Mouse (Mus musculus) left cerebral cortex, adult 9 months (tissue): Measurements from ENCODE around the gene Gm45837.

Experiments
- DNase-seq, 2 experiments: peaks; one replicate each; pipeline ENCODE4 v3.0.0; 2022; ENCODE audit warnings: low spot score in 2 of 2

Gm45837 gene

DNA sequence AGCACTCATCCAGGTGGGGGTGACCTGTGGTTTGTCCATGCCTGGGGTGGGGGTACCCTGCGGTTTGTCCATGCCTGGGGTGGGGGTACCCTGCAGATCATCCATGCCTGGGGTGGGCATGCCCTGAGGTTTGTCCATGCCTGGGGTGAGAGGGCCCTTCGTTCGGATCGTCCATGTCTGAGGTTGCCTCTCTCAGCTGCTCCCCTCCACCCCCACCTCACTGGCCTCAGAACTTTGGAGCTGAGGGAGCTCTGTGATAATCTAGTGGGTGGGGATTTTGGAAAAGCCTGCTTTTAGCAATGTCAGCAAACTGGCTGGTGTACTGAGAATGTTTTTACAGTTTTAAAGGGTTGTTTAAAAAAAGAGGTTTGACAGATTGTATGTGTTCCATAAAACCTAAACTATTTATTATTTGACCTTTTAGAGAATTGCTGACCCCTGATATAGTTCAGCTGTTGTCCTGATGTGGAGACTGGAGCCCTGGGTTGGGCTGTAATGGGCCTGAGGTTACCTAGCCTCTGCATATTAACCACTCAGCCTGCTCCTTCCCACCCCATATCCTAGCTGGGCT, 18.7 kb upstream of the Gm45837 start:
- DNase-seq, result no peak

DNA sequence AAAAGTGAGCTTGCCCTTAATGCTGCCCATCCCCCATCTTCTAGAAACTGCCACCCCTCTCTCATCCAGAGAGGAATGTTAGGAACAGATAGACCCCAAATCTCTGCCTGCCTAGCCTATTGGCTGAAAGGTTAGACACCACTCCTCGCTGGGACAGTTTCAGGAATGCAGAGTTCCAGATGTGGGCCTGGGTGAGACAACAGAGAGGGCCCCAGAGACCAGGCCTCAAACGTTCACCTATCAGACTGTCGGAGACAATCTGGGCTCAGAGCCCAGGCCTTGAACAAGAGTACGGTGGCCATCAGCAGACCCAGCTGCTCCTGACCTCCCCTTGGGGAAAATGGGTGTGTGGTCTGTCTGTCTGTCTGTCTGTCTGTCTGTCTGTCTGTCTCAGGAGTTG, 17.7 kb upstream of the Gm45837 start:
- DNase-seq, result no peak

DNA sequence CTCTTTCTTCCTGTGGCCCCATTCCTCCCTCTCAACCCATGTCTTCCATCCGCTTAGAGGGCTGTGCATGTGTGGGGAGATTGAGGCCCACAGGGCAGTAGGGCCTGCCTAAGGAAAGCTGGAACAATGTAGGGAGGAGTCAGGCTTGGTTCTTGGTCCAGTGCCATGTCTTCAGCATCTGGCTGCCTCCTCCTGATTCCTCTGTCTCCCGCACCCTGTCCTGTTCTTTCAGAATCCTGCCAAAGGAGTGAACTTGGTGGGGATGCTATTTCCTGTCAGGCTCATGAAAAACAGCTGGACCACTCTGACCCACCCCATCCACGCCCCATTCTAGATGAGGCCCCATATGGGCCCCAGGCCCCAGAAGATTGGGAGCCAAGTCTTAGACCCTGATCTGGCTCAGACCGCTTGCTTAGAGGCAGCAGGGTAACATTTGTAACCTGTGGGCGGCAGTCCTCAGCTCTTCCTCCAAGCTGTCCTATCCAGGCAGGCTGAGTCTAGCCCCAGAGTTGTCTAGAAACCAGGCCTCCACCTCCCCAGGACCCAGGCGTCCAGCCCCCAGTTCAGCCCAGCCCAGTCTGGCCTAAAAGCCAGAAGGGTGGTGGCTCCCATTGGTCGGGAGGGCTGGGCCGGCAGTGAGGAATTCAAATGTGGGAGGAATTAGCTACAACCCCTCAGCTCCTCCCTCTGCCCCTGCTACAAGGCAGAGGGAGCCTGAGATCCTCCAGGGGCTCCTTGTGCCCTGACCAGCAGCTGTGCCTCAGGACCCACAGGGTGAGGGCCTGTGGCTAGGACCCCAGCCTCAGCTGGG, 16.8 kb upstream of the Gm45837 start:
- no peak for DNase-seq

DNA sequence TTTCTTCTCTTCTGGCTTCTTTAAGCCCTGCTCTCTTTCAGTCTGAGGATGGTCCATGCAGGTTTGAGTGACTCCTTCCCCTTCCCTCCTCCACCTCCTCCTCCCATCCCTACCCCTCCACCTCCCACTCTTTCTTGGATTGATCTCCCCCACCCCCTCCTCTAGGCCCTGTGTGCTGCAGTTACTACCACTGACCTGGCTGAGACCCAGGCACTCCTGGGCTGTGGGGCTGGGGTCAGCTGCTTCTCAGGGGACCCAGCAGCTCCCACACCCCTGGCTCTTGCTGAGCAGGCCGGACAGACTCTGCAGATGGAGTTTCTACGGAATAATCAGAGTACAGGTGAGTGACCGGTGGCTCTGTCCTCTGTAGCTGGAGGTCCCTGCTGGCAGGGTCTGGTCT, 16.1 kb upstream of the Gm45837 start:
- DNase-seq, result no peak

DNA sequence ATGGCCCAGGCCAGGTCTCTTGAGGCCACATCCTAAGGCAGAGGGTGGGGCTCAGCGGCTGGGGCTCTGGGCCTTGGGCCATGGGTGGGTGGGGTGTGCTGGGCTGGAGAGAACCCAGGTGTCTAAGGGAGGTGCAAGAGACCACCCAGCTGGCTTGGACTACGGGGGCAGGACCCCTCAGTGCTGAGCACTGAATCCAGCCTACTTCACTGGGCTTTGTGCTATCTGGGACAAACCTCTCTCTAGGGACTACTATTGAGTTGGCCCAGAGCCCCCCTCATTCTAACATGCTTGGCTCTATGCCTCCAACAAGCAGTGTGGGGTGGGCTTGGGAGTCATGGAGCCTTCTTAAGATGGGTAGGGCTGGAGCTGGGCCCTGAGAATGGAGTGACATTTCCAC, 15.2 kb upstream of the Gm45837 start:
- no peak for DNase-seq

DNA sequence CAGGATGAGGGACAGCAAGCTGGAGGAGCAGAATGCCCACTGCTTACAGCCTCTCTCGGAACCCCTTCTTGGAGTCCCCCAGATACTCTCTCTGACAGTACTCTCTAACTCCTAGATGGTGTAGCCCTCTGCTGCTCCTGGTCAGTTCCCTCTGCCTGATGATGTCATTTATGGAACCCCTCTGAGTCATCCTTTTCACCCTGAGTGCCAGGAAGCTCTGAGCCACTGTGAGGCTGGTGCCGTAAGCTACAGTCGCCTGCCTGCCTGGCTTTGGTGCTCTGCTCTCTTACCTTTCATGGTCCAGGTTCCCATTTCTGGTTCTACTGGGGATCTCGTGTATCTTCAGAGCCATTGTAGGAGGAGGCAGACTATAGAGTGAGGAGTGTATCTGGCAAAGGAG, 13.5 kb upstream of the Gm45837 start:
- no peak for DNase-seq

DNA sequence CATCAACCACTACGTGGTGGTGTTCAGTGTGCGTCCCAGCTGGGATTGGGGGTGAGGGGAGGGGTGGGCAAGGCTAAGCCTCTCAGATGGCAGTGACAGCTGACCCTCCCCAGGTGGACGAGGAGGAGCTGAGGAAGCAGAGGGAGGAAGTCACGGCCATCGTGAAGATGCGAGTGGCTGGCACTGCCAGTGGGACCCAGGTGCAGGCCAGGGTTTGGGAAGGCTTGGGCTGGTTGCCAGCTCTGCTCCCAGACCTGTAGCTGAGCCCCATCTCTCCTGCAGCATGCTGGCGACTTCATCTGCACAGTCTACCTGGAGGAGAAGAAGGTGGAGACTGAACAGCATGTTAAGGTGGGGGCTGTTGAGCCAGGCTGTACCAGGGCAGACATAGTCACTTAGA, 9.2 kb upstream of the Gm45837 start:
- DNase-seq, result no peak

DNA sequence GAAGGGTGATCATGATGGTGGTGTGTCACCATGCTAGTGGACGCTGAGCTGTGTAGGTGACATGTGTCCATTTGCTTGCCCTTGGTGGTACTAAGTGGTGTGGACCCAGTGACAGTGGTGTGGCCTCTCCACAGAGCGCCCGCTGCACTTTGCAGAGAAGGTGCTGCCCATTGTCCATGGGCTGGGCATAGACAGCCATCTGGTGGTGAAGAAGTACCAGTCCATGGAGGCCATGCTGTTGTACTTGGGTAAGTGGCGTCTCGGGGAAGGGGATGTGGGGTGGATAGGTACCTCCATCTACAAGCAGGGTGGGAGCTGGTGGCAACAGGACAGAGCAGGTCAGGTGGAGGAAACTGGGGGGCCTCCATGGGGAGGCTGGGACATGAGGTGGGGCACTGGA, 6.9 kb upstream of the Gm45837 start:
- DNase-seq, result no peak

DNA sequence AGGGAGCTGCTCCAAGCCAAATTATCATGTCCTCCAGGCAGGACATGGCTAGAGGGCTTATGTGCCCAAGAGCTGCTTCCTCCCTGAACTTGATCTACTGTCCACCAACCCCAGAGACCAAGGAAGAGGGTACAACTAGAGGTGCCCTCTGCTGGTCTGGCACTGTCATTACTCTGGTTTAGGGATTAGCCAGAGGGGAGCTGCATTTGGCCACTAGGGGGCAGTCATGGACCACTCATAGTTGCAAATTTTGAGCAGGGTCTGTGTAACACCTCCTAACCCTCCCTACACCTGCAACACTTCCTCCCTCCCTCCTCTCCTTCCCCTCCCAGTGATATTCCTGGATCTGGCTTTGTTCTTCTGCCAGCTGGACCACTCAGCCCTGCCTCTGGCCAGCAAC, 2.1 kb downstream of the Gm45837 start:
- peak in 1 of 2 experiments; percentile 92 for DNase-seq

DNA sequence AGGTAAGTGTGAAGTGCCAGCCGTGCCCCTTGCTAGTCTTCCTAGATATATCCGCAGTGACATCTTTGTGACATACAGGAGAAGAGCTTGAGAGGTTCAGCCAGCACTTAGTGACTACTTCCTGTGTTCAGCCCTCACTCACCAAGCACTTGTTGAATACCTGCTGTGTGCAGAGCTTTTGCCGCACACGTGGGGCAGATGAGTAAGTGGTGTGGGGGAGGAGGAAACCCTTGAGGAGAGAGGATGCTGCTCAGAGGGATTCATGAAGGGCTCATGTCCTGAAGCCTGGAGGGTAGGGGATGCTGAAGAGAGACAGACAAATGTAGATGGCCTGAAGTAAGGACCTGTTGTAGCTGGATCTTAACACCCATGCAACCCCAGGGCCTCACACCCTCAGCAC, 3.5 kb downstream of the Gm45837 start:
- DNase-seq, result peak in 1 of 2 experiments; percentile 45

DNA sequence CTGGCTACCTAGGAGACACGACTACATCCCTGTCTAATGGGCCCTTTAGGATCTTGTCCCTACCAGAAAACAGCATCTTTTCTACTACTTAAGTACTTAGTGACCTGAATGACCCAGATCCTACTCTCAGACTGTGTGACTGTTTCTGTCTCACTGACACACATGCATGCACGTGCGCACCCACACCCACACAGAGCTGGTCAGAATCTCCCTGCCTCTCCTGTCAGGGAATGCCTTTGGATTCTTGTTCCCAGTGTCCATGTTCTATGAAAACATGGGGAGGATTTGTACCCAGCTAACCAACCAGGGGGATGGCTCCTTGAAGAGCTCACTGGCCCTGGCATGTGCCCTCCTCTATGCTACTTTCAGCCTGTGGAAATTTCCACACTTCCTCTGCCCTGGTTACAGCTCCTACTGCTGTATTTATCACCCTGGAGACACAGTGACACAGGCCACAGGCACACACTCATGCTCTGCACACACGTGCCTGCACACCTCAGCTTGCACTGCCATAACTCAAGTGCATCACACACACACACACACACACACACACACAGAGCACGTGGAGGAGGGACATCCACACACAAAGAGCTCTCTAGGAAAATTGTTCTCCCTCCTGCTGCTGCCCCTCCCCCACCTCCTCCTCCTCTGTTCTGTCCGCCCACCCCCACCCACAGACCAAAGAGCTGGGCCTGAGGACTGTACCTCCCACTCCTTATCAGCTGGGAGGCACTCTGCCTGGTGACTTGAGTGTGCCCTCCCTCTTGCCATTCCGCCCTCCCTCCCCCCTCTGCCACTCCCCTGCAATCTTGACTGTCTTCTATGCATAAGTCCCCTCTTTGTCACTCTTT, 4.2 kb downstream of the Gm45837 start:
- peak; percentile 40 to 64 for DNase-seq

DNA sequence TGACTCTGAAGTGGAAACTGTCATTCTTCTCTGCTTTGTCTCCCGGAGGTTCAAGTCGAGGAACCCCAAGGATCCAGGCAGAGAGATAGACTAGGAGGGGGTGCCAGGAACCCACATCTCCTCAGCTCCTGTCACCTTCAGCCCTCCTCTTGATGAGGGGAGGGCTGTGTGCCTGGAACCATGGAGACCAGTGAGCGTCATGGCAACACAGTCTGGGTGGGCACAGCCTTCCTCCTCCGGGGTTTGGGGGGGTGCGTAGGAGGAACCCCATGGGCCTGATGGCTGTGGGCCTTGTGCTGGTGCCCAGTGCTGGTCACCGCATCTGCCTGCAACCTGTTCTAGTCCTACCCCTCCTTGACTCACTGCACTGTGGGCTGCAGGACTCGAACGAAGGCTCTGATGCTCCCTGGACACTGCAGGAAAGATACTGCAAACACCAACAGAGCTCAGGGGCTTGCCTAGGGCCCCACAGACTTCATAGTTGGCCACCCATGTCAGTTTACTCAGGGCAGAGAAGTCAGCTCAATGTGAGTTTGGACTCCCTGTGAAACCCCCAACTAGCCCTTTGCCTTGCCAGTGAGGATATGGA, 4.9 kb downstream of the Gm45837 start:
- DNase-seq, result no peak

DNA sequence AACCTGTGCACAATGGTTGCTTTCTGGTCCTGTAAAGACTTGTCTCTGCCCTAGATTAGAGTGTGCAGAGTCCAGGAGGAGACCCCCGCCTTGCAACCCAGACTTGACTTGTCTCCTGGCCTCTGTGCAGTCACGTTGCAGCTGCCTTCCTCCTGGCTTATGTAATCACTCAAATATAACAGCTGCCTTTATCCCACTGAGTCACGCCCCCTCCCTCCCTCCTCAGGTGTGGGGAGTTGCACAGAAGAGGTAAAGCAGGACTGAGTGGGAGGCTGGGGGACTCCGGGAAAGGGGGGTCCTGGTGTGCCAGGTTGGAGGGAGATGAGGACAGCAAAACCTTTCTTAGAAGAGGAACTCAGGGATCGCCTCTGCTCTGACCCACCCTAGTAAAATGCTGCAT, 5.7 kb downstream of the Gm45837 start:
- no peak for DNase-seq

DNA sequence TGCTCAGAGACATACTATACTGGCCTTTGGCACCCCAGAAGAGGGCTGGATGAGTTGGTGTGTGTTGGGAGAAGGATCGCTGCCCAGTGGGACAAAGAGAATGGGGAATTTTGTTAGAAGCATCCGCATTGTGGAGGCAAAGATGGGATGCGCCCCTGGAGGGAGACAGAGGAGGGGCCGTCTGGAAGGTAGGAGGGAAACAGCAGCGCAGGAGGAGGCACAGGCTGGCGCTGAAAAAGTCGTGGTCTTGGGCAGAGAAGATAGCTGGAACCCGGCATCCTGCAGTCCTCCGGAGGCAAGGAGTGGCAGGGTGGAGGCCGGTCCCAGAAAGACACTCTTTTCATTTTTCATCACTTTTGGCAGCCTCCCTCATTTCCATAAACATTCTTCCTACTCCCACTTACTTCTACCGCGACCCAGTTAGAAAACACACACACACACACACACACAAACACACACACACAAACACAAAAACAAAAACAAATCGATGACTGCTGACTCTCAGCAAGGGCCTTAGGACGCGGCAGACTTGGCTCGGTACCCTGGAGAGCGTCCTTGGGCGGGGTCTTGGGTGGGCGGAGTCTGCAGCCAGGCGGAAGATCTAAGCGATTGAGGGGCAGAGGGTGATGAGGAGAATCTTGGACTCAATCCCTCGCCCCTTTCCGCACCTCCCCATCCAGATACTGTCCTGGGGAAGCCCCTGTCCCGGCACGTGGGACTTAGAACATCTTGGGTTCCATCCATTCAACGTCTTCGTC, 8.5 kb downstream of the Gm45837 start:
- DNase-seq, result peak in 1 of 2 experiments; percentile 51

DNA sequence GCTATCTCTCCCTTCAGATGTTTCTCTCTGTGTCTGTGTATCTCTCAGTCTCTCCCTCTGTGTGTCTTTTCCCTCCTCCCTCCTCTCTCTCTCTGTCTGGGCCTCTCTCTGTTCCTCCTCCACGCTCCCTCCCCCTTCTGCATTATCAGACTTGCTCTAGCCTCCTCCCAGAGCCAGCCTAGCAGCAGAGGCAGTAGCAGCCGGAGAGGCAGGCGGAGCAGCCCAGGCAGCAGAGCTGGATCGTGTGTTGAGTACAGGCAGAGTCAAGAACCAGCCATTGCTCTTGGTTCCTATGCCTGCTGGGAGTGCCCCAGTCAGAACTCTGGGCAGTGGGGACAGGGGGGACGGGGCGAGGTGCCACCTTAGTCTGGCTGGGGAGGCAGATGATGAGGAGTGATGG, 10.8 kb downstream of the Gm45837 start, which contains the start of gene Pde2a:
Gene Pde2a (plus strand): TSS at position 163 of the 400 bp plus-strand sequence.
- peak; percentile 78 to 88 for DNase-seq

DNA sequence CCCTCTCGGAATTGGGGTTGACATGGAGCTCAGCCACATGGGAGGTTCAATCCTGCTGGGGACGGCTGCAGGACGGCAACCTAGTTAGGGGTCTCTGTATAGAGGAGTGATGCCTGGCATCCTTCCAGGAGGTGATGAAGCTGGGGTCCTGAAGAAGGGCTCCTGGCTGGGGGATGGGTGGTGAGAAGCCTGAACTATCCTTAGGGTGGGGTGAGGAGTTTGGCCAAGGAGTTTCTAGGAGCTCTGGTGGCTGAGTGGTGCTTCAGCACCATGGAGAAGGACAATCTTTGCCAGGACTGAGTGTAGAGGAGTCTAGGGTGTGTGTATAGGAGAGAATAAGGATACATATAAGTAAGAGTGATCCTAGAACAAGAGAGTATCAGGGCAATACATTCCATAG, 11.4 kb downstream of the Gm45837 start:
- DNase-seq, result no peak

DNA sequence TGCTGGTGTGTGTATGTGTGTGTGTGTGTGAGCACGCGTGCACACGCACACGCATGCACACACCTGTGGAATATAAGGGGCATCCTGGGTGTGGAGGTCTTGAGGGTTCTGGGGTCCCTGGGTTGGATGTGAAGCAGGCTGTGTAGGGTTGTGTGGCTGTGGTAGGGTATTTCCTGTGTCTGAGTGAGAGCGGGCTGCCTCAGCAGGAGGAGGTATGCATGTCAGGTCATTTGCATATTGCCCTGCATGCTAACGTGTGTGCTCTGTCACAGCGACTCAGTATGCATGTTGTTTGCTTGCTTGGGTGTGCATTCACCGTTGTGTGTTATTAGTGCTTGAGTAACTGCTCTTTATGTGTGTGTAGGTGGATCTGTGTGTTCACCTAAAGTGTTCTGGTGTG, 12.0 kb downstream of the Gm45837 start:
- no peak for DNase-seq

DNA sequence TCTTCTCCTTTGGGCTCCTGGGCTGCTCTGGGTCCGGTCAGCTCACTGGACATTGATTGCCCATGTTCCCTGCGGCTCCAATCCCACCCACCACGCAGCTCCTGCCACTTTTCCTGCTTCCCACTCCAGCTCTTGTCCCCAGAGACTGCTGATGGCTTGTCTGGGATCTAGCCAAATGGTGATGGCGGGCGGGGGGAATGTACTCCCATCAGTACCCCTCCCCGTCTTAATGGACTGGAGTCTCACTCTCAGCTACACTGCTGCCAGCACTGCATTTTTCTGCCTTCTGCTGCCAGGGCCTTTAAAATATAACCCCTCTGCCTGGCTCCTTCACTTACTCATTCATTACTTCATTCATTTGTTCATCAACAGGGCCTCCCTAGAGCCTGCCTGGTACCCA, 13.3 kb downstream of the Gm45837 start:
- DNase-seq, result no peak

DNA sequence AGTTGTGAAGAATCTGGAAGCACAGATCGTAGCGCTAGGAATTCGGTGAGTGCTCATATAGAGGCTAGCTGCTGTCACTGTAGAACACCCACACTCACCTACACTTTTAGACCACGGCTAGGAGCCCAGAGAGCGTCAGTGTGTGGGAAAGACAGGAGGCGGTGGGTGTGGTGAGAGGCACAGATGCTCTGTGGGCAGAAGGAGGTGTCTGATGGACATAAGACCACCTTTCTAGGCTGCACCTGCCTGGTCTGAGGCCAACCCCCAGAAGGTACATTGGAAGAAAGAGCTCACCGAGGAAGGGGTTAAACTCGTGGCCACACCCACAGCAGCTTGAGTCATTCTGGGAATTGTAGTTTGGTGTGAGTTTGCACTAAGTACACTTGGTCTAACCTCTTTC, 16.0 kb downstream of the Gm45837 start:
- DNase-seq, result peak in 1 of 2 experiments; percentile 78

DNA sequence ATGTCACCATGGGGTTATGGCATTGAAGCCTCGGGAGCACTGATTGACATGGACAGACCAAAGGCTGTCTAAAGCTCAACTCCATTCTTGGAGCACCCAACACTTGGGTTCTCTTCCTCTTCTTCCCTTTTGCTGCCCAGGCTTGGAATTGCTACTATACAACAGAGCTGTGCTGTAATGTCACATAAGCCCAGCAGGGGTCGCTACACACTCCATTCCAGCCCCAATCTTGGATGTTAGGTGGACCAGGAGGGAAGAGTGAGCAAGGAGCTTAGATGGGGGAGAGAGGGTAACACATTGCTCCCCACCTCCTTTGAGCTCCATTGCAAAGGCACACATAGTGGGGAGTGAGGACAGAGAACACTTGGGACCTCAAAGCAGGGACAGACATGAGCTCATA, 17.1 kb downstream of the Gm45837 start:
- DNase-seq, result peak in 1 of 2 experiments; percentile 72

DNA sequence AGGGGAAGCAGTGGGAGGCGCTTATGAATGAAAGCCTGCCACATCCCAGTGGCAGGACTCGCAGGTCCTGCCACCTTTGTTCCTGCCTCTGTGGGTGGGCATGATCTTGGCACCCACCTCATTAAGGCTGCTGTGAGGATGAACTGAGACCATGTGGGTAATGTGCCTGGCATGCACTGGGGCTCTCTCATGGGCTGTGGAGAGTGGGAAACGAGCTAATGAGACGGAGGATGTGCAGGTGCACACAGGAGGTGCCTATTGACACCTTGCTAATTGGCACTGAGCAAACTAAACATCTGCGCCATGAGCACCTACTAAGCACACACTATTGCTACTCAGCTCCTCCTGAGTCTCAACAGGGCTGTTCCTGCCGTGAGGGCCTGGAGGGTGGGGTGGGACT, 24.4 kb downstream of the Gm45837 start:
- DNase-seq, result no peak
